In the genomic region with DNA sequence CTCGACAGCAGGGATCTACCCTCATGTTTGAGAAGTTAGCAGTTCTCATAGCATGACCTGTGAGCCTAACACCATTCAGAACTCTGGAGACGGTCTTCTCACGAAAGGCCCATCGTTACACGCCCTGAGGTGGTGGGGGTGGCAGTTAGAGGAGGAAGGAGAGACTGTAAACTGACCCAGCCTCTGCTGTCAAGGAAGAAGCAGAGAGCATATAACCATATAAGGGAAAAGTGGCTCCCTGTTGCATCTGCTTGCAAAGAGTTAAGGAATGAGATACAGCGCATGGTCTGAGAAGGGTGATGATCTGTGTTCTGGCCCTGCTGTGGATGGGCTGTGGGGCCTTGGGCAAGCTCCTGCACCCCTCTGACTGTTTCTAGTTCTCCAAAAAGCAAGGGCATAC, we compare ENCODE assay signal across 17 mouse cellular contexts. TPM values are rescaled to one million over a fixed set of nuclear protein-coding genes. Genes with fewer than 3 reads are reported as not detected.
DNase-seq lines count a peak whose midpoint lies in the region; ATAC-seq and TF ChIP-seq lines count a peak whose summit lies in the region.
"Had no signal": no experiment of that assay in that cellular context is flagged by ENCODE, and none has a peak within 500 bp of the region (broad histone marks: within the 10 kb centered on the region; RNA-seq: fewer than 3 reads in every experiment).

No protein-coding gene starts in this region.

- no peak overlapping the region for H3K4me3 ChIP-seq in heart, embryonic 13.5 days
- H3K4me3 ChIP-seq in small intestine, adult 2 months (ENCODE audit: low read depth, low read length) = no peak overlapping the region
- H3K4me3 ChIP-seq in forebrain, embryonic 16.5 days (replicated peaks; ENCODE audit: low read length) = no peak overlapping the region
- H3K4me3 ChIP-seq: erythroblast, embryonic 14.5 days; forebrain, embryonic 15.5 days; liver, embryonic 13.5 days; midbrain, embryonic 10.5 days had no signal

- TF ChIP-seq CTCF in small intestine, adult 2 months (IDR thresholded peaks at IDR 0.05; ENCODE audit: extremely low read depth, insufficient read length, insufficient replicate concordance, low read depth, low read length) = no peak

- peaks cover 63% of the 10 kb centered on the region for H3K4me1 ChIP-seq in heart, embryonic 13.5 days
- peaks cover 25% of the 10 kb centered on the region for H3K4me1 ChIP-seq in small intestine, adult 2 months (ENCODE audit: control insufficient read depth, insufficient read depth, insufficient read length, low read length)
- H3K4me1 ChIP-seq in forebrain, embryonic 16.5 days (replicated peaks; ENCODE audit: control insufficient read depth, insufficient read depth, low read length) = peaks cover 17% of the 10 kb centered on the region

- 0 out of 2 replicates have a peak, but pooled peaks cover 4% of the 10 kb centered on the region for H3K36me3 ChIP-seq in heart, embryonic 13.5 days
- no peaks in the 10 kb centered on the region for H3K36me3 ChIP-seq in small intestine, adult 2 months (ENCODE audit: control insufficient read depth, insufficient read depth, low read length)
- no peaks in the 10 kb centered on the region for H3K36me3 ChIP-seq in forebrain, embryonic 16.5 days (ENCODE audit: control insufficient read depth, insufficient read depth)
- H3K36me3 ChIP-seq: forebrain, embryonic 15.5 days; liver, embryonic 13.5 days; midbrain, embryonic 10.5 days had no signal

- no peaks in the 10 kb centered on the region for H3K27me3 ChIP-seq in heart, embryonic 13.5 days (replicated peaks)
- no peaks in the 10 kb centered on the region for H3K27me3 ChIP-seq in small intestine, adult 2 months (ENCODE audit: control insufficient read depth, insufficient read depth, low read length)
- H3K27me3 ChIP-seq in forebrain, embryonic 16.5 days (replicated peaks; ENCODE audit: control insufficient read depth, insufficient read depth, low read length) = no peaks in the 10 kb centered on the region
- H3K27me3 ChIP-seq: forebrain, embryonic 15.5 days; liver, embryonic 13.5 days had no signal

- no peak for ATAC-seq in heart, embryonic 13.5 days (ENCODE audit: extremely low read depth, insufficient number of reproducible peaks, low FRiP score, low TSS enrichment)
- ATAC-seq in monocyte, adult 5-6 weeks (replicated peaks; ENCODE audit: insufficient number of reproducible peaks, low FRiP score, low TSS enrichment, poor library complexity, severe bottlenecking) = no peak
- ATAC-seq in forebrain, embryonic 16.5 days = no peak
- ATAC-seq: forebrain, embryonic 15.5 days had no signal

- no peak for DNase-seq in heart, postnatal 4 days
- DNase-seq in 3T3-L1 (ENCODE audit: low read depth, low spot score) = peak; percentile 43
- peak; percentile 39 for DNase-seq in embryo, embryonic 11 days
- DNase-seq in testis, postnatal 14 days (ENCODE audit: low spot score) = no peak
- DNase-seq: adrenal gland, adult 8-10 months; cerebellum, adult 18-20 months; heart, adult 18-20 months; kidney, adult 2 months; liver, embryonic 13.5 days; lung, postnatal 14 days had no signal

- no peaks in the 10 kb centered on the region for H3K9me3 ChIP-seq in heart, embryonic 13.5 days
- no peaks in the 10 kb centered on the region for H3K9me3 ChIP-seq in forebrain, embryonic 16.5 days (ENCODE audit: control insufficient read depth, low read length)
- H3K9me3 ChIP-seq: forebrain, embryonic 15.5 days; liver, embryonic 13.5 days had no signal

- H3K27ac ChIP-seq in heart, embryonic 13.5 days (replicated peaks) = 0 out of 2 replicates have a peak overlapping the region, but pooled peaks have one; percentile 3
- peak overlapping the region; percentile 60; the same call in 1 of the 2 replicates for H3K27ac ChIP-seq in small intestine, adult 2 months (ENCODE audit: insufficient read depth, low read depth, low read length)
- no peak overlapping the region for H3K27ac ChIP-seq in forebrain, embryonic 16.5 days (ENCODE audit: low read length)
- H3K27ac ChIP-seq: forebrain, embryonic 15.5 days; liver, embryonic 13.5 days; midbrain, embryonic 10.5 days had no signal

- TF ChIP-seq POLR2A in small intestine, adult 2 months (IDR thresholded peaks at IDR 0.05; ENCODE audit: low read depth, low read length) = no peak

- WGBS in heart, embryonic 13.5 days = 42% methylated on average over 6 of the region's 6 CpGs
- WGBS in small intestine, adult 2 months = 66% methylated on average over 6 of the region's 6 CpGs
- WGBS in forebrain, embryonic 16.5 days = 83% methylated on average over 6 of the region's 6 CpGs

- H3K4me2 ChIP-seq in heart, embryonic 13.5 days = no peak overlapping the region
- no peak overlapping the region for H3K4me2 ChIP-seq in forebrain, embryonic 16.5 days (ENCODE audit: low read length)
- H3K4me2 ChIP-seq: forebrain, embryonic 15.5 days; liver, embryonic 13.5 days had no signal

- no peak overlapping the region for H3K9ac ChIP-seq in heart, embryonic 13.5 days
- H3K9ac ChIP-seq in forebrain, embryonic 16.5 days (replicated peaks; ENCODE audit: low read depth, low read length) = no peak overlapping the region
- H3K9ac ChIP-seq: forebrain, embryonic 15.5 days; liver, embryonic 13.5 days had no signal

RNA-seq across cellular contexts. Expression of a gene that starts 50.7 kb away (rescaled TPM):
- 65.4 and 74.3 TPM in 2 replicates for polyA plus RNA-seq in heart, embryonic 13.5 days (2015; fragmentation: Nextera tagmentation; extraction: Ambion mirVana)
- 100 to 1,000 TPM; 234 to 256 TPM for total RNA-seq in heart, postnatal 4 days (2021)
- 8.8 and 13.2 TPM in 2 replicates for polyA plus RNA-seq in small intestine, adult 2 months (2012; rRNA removed)
- total RNA-seq in monocyte, adult 5-6 weeks (2017) = 12.4 to 20.6 TPM (median 19.8 TPM) in 3 replicates
- polyA plus RNA-seq in forebrain, embryonic 16.5 days (2015; fragmentation: Nextera tagmentation; extraction: Ambion mirVana) = 112 and 128 TPM in 2 replicates

Comparison
In these comparisons a context has a peak if more than half of its experiments do, and no peak if none do; other contexts are left out.
1. DNase-seq: peak in 3T3-L1 (single experiment) and embryo, embryonic 11 days (single experiment); none in heart, postnatal 4 days (single experiment) and testis, postnatal 14 days (single experiment).